Mouse (Mus musculus) hindbrain, embryonic 13.5 days (tissue): ENCODE results near the gene Emc1. TPM values are rescaled to one million over a fixed set of nuclear protein-coding genes. Genes with fewer than 3 reads are reported as not detected.
A peak's percentile ranks its signal among the peaks of the same experiment; 100 is the strongest.

Source experiments
- ATAC-seq: fragments of 200-750 bp; cut with Nextera tagmentation; 2 replicates; pipeline ENCODE4 v1.8.0; 2017; ENCODE audit warnings: moderate TSS enrichment; ENCODE audit not compliant: low FRiP score
- H3K27ac ChIP-seq: fragments of 300-500 bp; sonication (generic); 2 replicates; pipeline ENCODE4 v1.5.1; 2015; ENCODE audit warnings: inconsistent platforms, mild to moderate bottlenecking, moderate library complexity
- H3K27me3 ChIP-seq: fragments of 300-500 bp; sonication (generic); 2 replicates; pipeline ENCODE4 v1.6.1; 2015; ENCODE audit warnings: mild to moderate bottlenecking, inconsistent platforms
- H3K36me3 ChIP-seq: fragments of 300-500 bp; sonication (generic); 2 replicates; pipeline ENCODE4 v1.6.1; 2015; ENCODE audit warnings: mild to moderate bottlenecking, inconsistent platforms
- H3K4me1 ChIP-seq: fragments of 300-500 bp; sonication (generic); replicated peaks from 2 replicates; pipeline ENCODE4 v1.6.1; 2015; ENCODE audit warnings: inconsistent platforms
- H3K4me2 ChIP-seq: fragments of 300-500 bp; sonication (generic); 2 replicates; pipeline ENCODE4 v1.6.1; 2015; ENCODE audit warnings: inconsistent platforms, mild to moderate bottlenecking, moderate library complexity
- H3K4me3 ChIP-seq: fragments of 300-500 bp; sonication (generic); 2 replicates; pipeline ENCODE4 v1.5.1; 2015; ENCODE audit warnings: mild to moderate bottlenecking, inconsistent platforms
- H3K9ac ChIP-seq: fragments of 300-500 bp; sonication (generic); 2 replicates; pipeline ENCODE4 v1.6.1; 2015; ENCODE audit warnings: mild to moderate bottlenecking, inconsistent platforms
- H3K9me3 ChIP-seq: fragments of 300-500 bp; sonication (generic); 2 replicates; pipeline ENCODE4 v1.6.1; 2016; ENCODE audit warnings: inconsistent platforms
- WGBS: fragments of 180-500 bp; shearing (Covaris S2); methylation state at CpG from one replicate; pipeline ENCODE4 v1.1.7; 2015; 5-methylcytosine and 5-hydroxymethylcytosine counted together
- polyA plus RNA-seq: library from polyadenylated mRNA; unstranded; fragments of >200 nt; fragmentation: Nextera tagmentation; extraction: Ambion mirVana; gene quantifications from 2 replicates; pipeline ENCODE4 v1.2.1, GENCODE M21; 2015

The Emc1 gene
- polyA plus RNA-seq, result 36.2 and 42.2 TPM in 2 replicates

DNA sequence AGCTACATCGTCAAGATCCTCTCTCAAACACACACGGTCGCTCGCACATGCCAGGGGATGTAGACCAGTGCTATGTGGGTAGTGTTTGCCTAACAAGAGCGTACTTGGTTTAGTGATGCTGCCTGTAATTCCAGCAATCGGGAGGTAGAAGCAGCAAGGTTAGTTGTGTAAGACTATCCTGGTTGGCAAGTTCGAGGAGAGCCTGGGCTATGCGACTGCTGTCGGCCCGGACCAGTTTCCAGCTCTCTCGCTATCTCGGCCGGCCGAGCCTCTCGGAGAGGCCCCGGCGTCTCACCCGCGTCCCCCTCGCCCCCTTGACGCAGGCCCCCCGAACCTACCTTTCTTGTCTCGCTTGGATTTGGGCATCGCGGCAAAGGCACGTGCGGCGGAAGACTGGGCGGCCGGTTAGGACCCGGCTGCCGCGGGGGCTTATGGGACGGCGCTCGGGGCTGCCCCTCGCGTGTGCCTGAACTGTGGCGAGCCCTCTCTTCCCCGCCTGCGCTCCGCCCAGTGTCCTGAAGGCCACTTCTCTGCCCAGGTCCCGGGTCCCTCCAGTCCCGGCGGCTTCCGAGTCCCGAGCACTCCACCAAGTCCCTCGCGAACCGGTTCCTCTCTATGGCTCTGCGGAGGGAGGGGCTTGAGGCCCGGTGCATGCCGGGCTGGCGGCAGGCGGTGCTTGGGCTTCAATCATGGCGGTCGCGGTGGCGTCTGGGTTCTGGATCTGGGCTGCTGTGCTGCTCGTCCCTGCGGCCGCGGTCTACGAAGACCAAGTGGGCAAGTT is at the start of gene Emc1, which contains the start of the genes Mrto4 and Ubr4:
Emc1 (plus strand) TSS at position 657 of the 781 bp plus-strand sequence.
Mrto4 (minus strand) TSS at position 646 of the 781 bp plus-strand sequence.
Ubr4 (plus strand) TSS at position 679 of the 781 bp plus-strand sequence.
- WGBS, result under 1% methylated on average over 64 of the region's 64 CpGs
- no peaks in the 10 kb centered on the region for H3K9me3 ChIP-seq
- ATAC-seq, result peak; percentile 96
- peak within 1 kb of the TSS; percentile 99 for H3K4me2 ChIP-seq
- peak within 1 kb of the TSS; percentile 88 for H3K9ac ChIP-seq
- H3K27me3 ChIP-seq, result no peaks in the 10 kb centered on the region
- peak within 1 kb of the TSS; percentile 89 for H3K4me3 ChIP-seq
- H3K27ac ChIP-seq, result peak within 1 kb of the TSS; percentile 97
- peaks cover 28% of the 10 kb centered on the region for H3K4me1 ChIP-seq
- peaks cover 54% of the 10 kb centered on the region for H3K36me3 ChIP-seq

DNA sequence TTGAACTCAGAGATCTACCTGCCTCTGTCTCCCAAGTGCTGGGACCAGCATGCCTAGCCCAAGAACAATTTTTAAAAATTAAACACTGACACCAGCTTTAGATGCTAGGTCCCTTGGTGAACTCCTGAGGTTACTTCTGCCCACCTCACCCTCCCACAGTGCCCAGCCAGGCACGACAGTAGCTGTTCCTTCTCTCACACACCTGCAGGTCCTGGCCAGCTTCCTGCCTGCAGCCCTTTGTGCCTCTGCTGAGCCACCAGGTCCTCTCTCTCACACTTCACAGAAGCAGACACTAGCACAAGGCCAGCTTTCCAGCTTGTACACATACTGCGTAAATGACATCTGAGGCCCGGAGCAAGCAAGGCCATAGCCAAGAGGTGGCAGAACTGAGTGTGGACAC is 46.9 kb upstream of the Emc1 start:
- Histone ChIP-seq H3K27ac (no peak overlapping the region), H3K9ac (0 out of 2 replicates have a peak overlapping the region, but pooled peaks have one; percentile 1), H3K4me1 (peaks cover 26% of the 10 kb centered on the region), H3K4me3 (no peak overlapping the region), H3K36me3 (peaks cover 51% of the 10 kb centered on the region), H3K9me3 (no peaks in the 10 kb centered on the region), H3K4me2 (no peak overlapping the region), H3K27me3 (0 out of 2 replicates have a peak, but pooled peaks cover 5% of the 10 kb centered on the region)
- no peak for ATAC-seq
- 92% methylated on average over 3 of the region's 3 CpGs for WGBS

- no peak overlapping the region for H3K4me2 ChIP-seq
- H3K4me3 ChIP-seq, result no peak overlapping the region
- H3K27me3 ChIP-seq, result 0 out of 2 replicates have a peak, but pooled peaks cover 13% of the 10 kb centered on the region
- 80% methylated on average over 5 of the region's 5 CpGs for WGBS
- peaks cover 40% of the 10 kb centered on the region for H3K4me1 ChIP-seq
- no peak overlapping the region for H3K27ac ChIP-seq
- H3K9me3 ChIP-seq, result no peaks in the 10 kb centered on the region
- no peak overlapping the region for H3K9ac ChIP-seq
- ATAC-seq, result no peak
- peaks cover 27% of the 10 kb centered on the region for H3K36me3 ChIP-seq
Measured at GRCm38 (mm10) chr4:139307916-139308315, 44.5 kb upstream of the Emc1 start.

GRCm38 (mm10) chr4:139309651-139310050 is 42.7 kb upstream of the Emc1 start:
- Histone ChIP-seq H3K27me3 (0 out of 2 replicates have a peak, but pooled peaks cover 13% of the 10 kb centered on the region), H3K4me3 (peak overlapping the region; percentile 80), H3K36me3 (peaks cover 31% of the 10 kb centered on the region), H3K9ac (peak overlapping the region; percentile 88), H3K9me3 (no peaks in the 10 kb centered on the region), H3K27ac (no peak overlapping the region), H3K4me2 (peak overlapping the region; percentile 94), H3K4me1 (peaks cover 40% of the 10 kb centered on the region)
- no peak for ATAC-seq
- 21% methylated on average over 6 of the region's 6 CpGs for WGBS

DNA sequence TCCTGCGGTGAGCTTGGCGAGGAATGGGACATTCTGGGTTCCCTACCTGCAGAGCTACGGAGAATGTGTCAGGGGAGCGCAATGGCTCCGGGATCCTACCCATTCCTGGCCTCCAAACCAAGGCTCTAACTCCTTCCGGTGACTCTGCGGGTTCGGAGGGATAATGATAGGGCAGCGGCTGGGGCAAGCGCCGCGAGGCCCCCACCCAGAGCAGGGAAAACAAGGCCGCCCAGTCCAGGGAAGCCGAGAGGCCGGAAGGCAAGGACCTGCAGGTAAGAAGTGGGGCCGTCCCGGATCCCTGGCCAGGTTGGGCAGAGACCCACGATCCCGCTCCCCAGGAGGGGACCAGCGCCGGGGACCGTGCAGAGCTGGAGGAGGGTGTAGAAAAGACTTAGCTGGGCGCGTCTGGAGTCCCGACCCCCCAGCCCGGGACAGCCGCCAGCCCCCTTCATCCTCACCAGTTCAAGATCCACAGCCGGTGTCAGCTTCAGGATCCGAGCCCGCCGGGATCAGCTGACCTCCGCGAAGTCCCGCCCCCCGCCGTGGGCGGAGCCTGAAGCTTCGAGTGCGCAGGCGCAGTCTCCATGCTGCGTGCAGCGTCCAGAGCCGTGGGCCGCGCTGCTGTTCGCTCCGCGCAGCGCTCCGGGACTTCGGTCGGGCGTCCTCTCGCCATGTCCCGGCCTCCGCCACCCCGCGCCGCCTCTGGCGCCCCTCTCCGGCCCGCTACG is 42.1 kb upstream of the Emc1 start, which contains the start of the genes Pqlc2 and Akr7a5:
Pqlc2 (minus strand) TSS at position 538 of the 728 bp plus-strand sequence.
Akr7a5 (plus strand) TSS at position 574 of the 728 bp plus-strand sequence.
- Histone ChIP-seq H3K9me3 (no peaks in the 10 kb centered on the region), H3K27me3 (0 out of 2 replicates have a peak, but pooled peaks cover 13% of the 10 kb centered on the region), H3K4me2 (peak within 1 kb of the TSS; percentile 94), H3K9ac (peak within 1 kb of the TSS; percentile 88), H3K36me3 (peaks cover 31% of the 10 kb centered on the region), H3K4me1 (peaks cover 40% of the 10 kb centered on the region), H3K27ac (peak within 1 kb of the TSS; percentile 84), H3K4me3 (peak within 1 kb of the TSS; percentile 80)
- ATAC-seq, result peak; percentile 86
- WGBS, result under 1% methylated on average over 63 of the region's 63 CpGs

GRCm38 (mm10) chr4:139310899-139311701 is 41.3 kb upstream of the Emc1 start:
- 0 out of 2 replicates have a peak, but pooled peaks cover 13% of the 10 kb centered on the region for H3K27me3 ChIP-seq
- H3K36me3 ChIP-seq, result peaks cover 31% of the 10 kb centered on the region
- peaks cover 40% of the 10 kb centered on the region for H3K4me1 ChIP-seq
- H3K9me3 ChIP-seq, result no peaks in the 10 kb centered on the region
- ATAC-seq, result peak; percentile 79
- under 1% methylated on average over 53 of the region's 53 CpGs for WGBS
- peak overlapping the region; percentile 94 for H3K4me2 ChIP-seq
- H3K9ac ChIP-seq, result peak overlapping the region; percentile 88
- peak overlapping the region; percentile 84 for H3K27ac ChIP-seq
- peak overlapping the region; percentile 80 for H3K4me3 ChIP-seq

DNA sequence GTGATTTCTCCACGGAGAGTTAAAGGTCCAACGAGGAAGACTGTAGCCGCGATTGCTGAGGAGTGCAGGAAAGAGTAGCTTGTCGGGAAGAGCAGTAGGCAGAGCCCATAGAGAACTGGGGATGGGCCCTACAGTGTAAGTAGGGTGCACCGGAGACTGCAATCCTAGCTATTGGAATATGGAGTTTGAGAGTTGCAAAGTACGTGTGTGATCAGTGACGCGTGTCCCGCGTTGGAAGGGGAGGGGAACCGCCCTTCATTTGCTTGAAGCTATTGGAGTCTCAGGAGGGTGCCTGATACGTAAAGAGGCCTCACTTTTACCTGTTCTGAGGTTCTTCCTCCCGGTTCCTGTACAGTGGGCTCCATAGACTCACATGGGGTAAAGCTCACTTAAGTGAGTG is 40.7 kb upstream of the Emc1 start:
- Histone ChIP-seq H3K9me3 (no peaks in the 10 kb centered on the region), H3K27ac (no peak overlapping the region), H3K36me3 (peaks cover 28% of the 10 kb centered on the region), H3K4me1 (peaks cover 40% of the 10 kb centered on the region), H3K9ac (peak overlapping the region; percentile 88), H3K4me2 (peak overlapping the region; percentile 94), H3K27me3 (0 out of 2 replicates have a peak, but pooled peaks cover 13% of the 10 kb centered on the region), H3K4me3 (peak overlapping the region; percentile 80)
- no peak for ATAC-seq
- 15% methylated on average over 14 of the region's 14 CpGs for WGBS

- Histone ChIP-seq H3K9ac (no peak overlapping the region), H3K9me3 (no peaks in the 10 kb centered on the region), H3K4me2 (no peak overlapping the region), H3K4me1 (peaks cover 40% of the 10 kb centered on the region), H3K27ac (no peak overlapping the region), H3K27me3 (0 out of 2 replicates have a peak, but pooled peaks cover 13% of the 10 kb centered on the region), H3K36me3 (peaks cover 32% of the 10 kb centered on the region), H3K4me3 (no peak overlapping the region)
- no peak for ATAC-seq
- WGBS, result 59% methylated on average over 4 of the region's 4 CpGs
Measured at GRCm38 (mm10) chr4:139312632-139313031, 39.8 kb upstream of the Emc1 start.

GRCm38 (mm10) chr4:139318449-139318848 is 33.9 kb upstream of the Emc1 start:
- Histone ChIP-seq H3K9ac (no peak overlapping the region), H3K4me1 (no peaks in the 10 kb centered on the region), H3K27ac (no peak overlapping the region), H3K27me3 (no peaks in the 10 kb centered on the region), H3K9me3 (no peaks in the 10 kb centered on the region), H3K4me3 (no peak overlapping the region), H3K36me3 (peaks cover 52% of the 10 kb centered on the region), H3K4me2 (no peak overlapping the region)
- WGBS, result 91% methylated on average over 11 of the region's 11 CpGs
- no peak for ATAC-seq

DNA sequence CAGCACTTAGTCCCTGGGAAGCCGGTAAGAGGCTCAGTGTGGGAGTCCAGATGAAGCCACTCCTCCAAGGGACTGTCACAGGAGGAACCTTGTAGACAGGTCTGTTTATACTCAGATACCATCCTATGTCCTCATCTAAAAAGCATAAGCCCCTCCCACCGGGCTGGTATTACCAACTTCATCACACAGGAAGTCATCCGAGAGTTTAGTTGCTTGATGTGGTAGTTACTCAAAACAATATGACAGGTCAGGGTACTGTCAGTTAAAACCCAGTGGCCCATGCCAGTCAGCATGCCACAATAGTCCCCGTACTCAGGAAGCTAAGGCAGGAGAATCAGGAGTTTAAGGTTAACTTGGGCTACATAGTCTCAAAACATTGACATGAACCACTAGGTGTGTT is 32.6 kb upstream of the Emc1 start:
- peaks cover 43% of the 10 kb centered on the region for H3K36me3 ChIP-seq
- WGBS, result 90% methylated on average over 4 of the region's 4 CpGs

DNA sequence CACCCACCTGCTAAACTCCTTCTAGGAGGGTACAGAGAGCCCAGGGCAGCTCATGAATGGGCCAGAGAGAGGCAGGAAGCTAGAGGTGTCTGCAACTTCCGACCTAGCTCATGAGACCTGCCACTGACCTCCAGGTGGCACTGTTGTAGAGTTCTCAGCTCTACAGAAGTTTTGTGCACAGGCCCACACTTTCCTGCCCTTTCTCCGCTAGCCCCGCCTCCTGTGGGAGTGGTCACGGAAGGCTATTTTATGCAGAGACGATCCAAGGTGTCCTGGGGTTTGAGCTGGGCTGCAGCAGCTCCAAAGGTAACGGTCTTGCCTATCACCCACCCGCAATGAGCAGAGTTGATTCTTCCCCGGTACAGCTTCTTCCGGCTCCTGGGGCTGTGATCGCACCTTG is 21.8 kb upstream of the Emc1 start:
- H3K27me3 ChIP-seq, result peaks cover 8% of the 10 kb centered on the region; the same call in 1 of the 2 replicates
- H3K4me2 ChIP-seq, result peak overlapping the region; percentile 33
- H3K27ac ChIP-seq, result no peak overlapping the region
- H3K4me3 ChIP-seq, result no peak overlapping the region
- no peak overlapping the region for H3K9ac ChIP-seq
- H3K4me1 ChIP-seq, result no peaks in the 10 kb centered on the region
- 9% methylated on average over 10 of the region's 10 CpGs for WGBS
- no peaks in the 10 kb centered on the region for H3K36me3 ChIP-seq
- H3K9me3 ChIP-seq, result no peaks in the 10 kb centered on the region
- ATAC-seq, result no peak

More for the DNA sequence above, 32.6 kb upstream of the Emc1 start:
- H3K4me2 ChIP-seq, result no peak overlapping the region
- H3K4me1 ChIP-seq, result no peaks in the 10 kb centered on the region
- no peaks in the 10 kb centered on the region for H3K9me3 ChIP-seq
- ATAC-seq, result no peak
- no peak overlapping the region for H3K4me3 ChIP-seq
- no peak overlapping the region for H3K27ac ChIP-seq
- no peak overlapping the region for H3K9ac ChIP-seq
- H3K27me3 ChIP-seq, result no peaks in the 10 kb centered on the region
